Mouse (Mus musculus) MEL (cell line): Measurements from ENCODE around the gene Ddit4. TPM values are rescaled to one million over a fixed set of nuclear protein-coding genes. Genes with fewer than 3 reads are reported as not detected.

Experiments used
- DNase-seq: peaks from one replicate; pipeline ENCODE4 v3.0.0; 2011; ENCODE audit warnings: low read depth, low spot score
- H3K27ac ChIP-seq: 2 replicates; pipeline ENCODE4 v1.5.1; 2012; ENCODE audit warnings: low read depth, mild to moderate bottlenecking, control low read depth, low read length, moderate library complexity; ENCODE audit not compliant: control insufficient read depth
- H3K27me3 ChIP-seq, 2 experiments: fragments of 150-350 bp in 1 of 2; sonication (generic) in 1 of 2; 2 replicates each; pipeline ENCODE4 v1.6.1; 2012; ENCODE audit warnings: low read length in 2 of 2, mild to moderate bottlenecking in 2 of 2, improper control_type of control experiment in 1 of 2, moderate library complexity in 1 of 2; ENCODE audit not compliant: insufficient read depth in 2 of 2, control insufficient read depth in 1 of 2
- H3K36me3 ChIP-seq, 2 experiments: 2 replicates each; pipeline ENCODE4 v1.6.1; 2012 to 2014; ENCODE audit warnings: low read length in 2 of 2, improper control_type of control experiment in 1 of 2, inconsistent platforms in 1 of 2, mild to moderate bottlenecking in 1 of 2; ENCODE audit not compliant: insufficient read depth in 2 of 2, control insufficient read depth in 1 of 2
- H3K4me1 ChIP-seq, 2 experiments: fragments of 150-350 bp in 1 of 2; sonication (generic) in 1 of 2; 2 replicates each; pipeline ENCODE4 v1.6.1; 2012; ENCODE audit warnings: low read length in 2 of 2, improper control_type of control experiment in 1 of 2, mild to moderate bottlenecking in 1 of 2; ENCODE audit not compliant: insufficient read depth in 2 of 2, control insufficient read depth in 1 of 2
- H3K4me3 ChIP-seq, 2 experiments: fragments of 150-350 bp in 1 of 2; sonication (generic) in 1 of 2; 2 replicates each; pipeline ENCODE4 v1.5.1; 2012; ENCODE audit warnings: low read depth in 2 of 2, low read length in 2 of 2, mild to moderate bottlenecking in 2 of 2, moderate library complexity in 2 of 2, control low read depth in 1 of 2, improper control_type of control experiment in 1 of 2; ENCODE audit not compliant: control insufficient read depth in 1 of 2, insufficient read depth in 1 of 2
- H3K79me2 ChIP-seq: 2 replicates; pipeline ENCODE4 v1.6.1; 2012; ENCODE audit warnings: mild to moderate bottlenecking, low read length, moderate library complexity; ENCODE audit not compliant: control insufficient read depth, poor library complexity, insufficient read depth
- H3K9ac ChIP-seq: 2 replicates; pipeline ENCODE4 v1.6.1; 2012; ENCODE audit warnings: low read depth, mild to moderate bottlenecking, control low read depth, low read length, moderate library complexity; ENCODE audit not compliant: control insufficient read depth, poor library complexity, severe bottlenecking
- H3K9me3 ChIP-seq: fragments of 150-350 bp; sonication (generic); replicated peaks from 2 replicates; pipeline ENCODE4 v1.6.1; 2012; ENCODE audit warnings: mild to moderate bottlenecking, low read length, improper control_type of control experiment, moderate library complexity; ENCODE audit not compliant: insufficient read depth
- BHLHE40 ChIP-seq: IDR thresholded peaks from 2 replicates; pipeline ENCODE4 v1.6.1; 2012; ENCODE audit warnings: low read depth, mild to moderate bottlenecking, inconsistent platforms, low read length, improper control_type of control experiment, borderline replicate concordance
- CHD1 ChIP-seq: IDR thresholded peaks from 2 replicates; pipeline ENCODE4 v1.6.1; 2012; ENCODE audit warnings: low read depth, mild to moderate bottlenecking, inconsistent platforms, low read length, improper control_type of control experiment
- CHD2 ChIP-seq: IDR thresholded peaks from 2 replicates; pipeline ENCODE4 v1.6.1; 2011; ENCODE audit warnings: low read length, improper control_type of control experiment
- CTCF ChIP-seq, 3 experiments: IDR thresholded peaks in 2 of 3; conservative IDR thresholded peaks in 1 of 3; 2 replicates each; pipeline ENCODE4 v1.5.1; 2011 to 2012; ENCODE audit warnings: low read length in 3 of 3, low read depth in 2 of 3, mild to moderate bottlenecking in 2 of 3, improper control_type of control experiment in 1 of 3, inconsistent platforms in 1 of 3, mixed read lengths in 1 of 3, moderate library complexity in 1 of 3; ENCODE audit not compliant: control insufficient read depth in 1 of 3, insufficient read depth in 1 of 3, poor library complexity in 1 of 3, severe bottlenecking in 1 of 3
- E2F4 ChIP-seq: IDR thresholded peaks from 2 replicates; pipeline ENCODE4 v1.6.1; 2011; ENCODE audit warnings: low read depth, low read length, improper control_type of control experiment, borderline replicate concordance
- ELF1 ChIP-seq: IDR thresholded peaks from 2 replicates; pipeline ENCODE4 v1.6.1; 2014; ENCODE audit warnings: low read depth, mild to moderate bottlenecking, inconsistent platforms, low read length, improper control_type of control experiment, moderate library complexity
- EP300 ChIP-seq, 2 experiments: IDR thresholded peaks; 2 replicates each; pipeline ENCODE4 v1.6.1; 2011; ENCODE audit warnings: improper control_type of control experiment in 2 of 2, low read length in 2 of 2, low read depth in 1 of 2, mild to moderate bottlenecking in 1 of 2
- ETS1 ChIP-seq: IDR thresholded peaks from 2 replicates; pipeline ENCODE4 v1.6.1; 2012; ENCODE audit warnings: low read depth, mild to moderate bottlenecking, inconsistent platforms, low read length, improper control_type of control experiment, moderate library complexity
- GABPA ChIP-seq: IDR thresholded peaks from 2 replicates; pipeline ENCODE4 v1.6.1; 2012; ENCODE audit warnings: low read depth, mild to moderate bottlenecking, inconsistent platforms, low read length, improper control_type of control experiment, moderate library complexity
- GATA1 ChIP-seq: IDR thresholded peaks from 2 replicates; pipeline ENCODE4 v1.6.1; 2011; ENCODE audit warnings: low read depth, low read length, improper control_type of control experiment
- HCFC1 ChIP-seq: IDR thresholded peaks from 2 replicates; pipeline ENCODE4 v1.6.1; 2012; ENCODE audit warnings: low read depth, mild to moderate bottlenecking, inconsistent platforms, low read length, improper control_type of control experiment, moderate library complexity
- JUND ChIP-seq: IDR thresholded peaks from 2 replicates; pipeline ENCODE4 v1.6.1; 2011; ENCODE audit warnings: low read depth, mild to moderate bottlenecking, improper control_type of control experiment, low read length
- KAT2A ChIP-seq: conservative IDR thresholded peaks from 2 replicates; pipeline ENCODE4 v1.6.1; 2012; ENCODE audit warnings: low read depth, low read length, improper control_type of control experiment, inconsistent platforms
- MAFK ChIP-seq: IDR thresholded peaks from 2 replicates; pipeline ENCODE4 v1.6.1; 2011; ENCODE audit warnings: low read depth, mild to moderate bottlenecking, low read length, improper control_type of control experiment, borderline replicate concordance
- MAX ChIP-seq: IDR thresholded peaks from 2 replicates; pipeline ENCODE4 v1.6.1; 2011; ENCODE audit warnings: low read length, improper control_type of control experiment
- MAZ ChIP-seq: IDR thresholded peaks from 2 replicates; pipeline ENCODE4 v1.6.1; 2012; ENCODE audit warnings: low read depth, mild to moderate bottlenecking, inconsistent platforms, low read length, improper control_type of control experiment
- MEF2A ChIP-seq: IDR thresholded peaks from 2 replicates; pipeline ENCODE4 v1.6.1; 2014; ENCODE audit warnings: low read depth, mild to moderate bottlenecking, inconsistent platforms, low read length, improper control_type of control experiment; ENCODE audit not compliant: poor library complexity, insufficient replicate concordance, severe bottlenecking; ENCODE audit errors: extremely low read depth
- MXI1 ChIP-seq: IDR thresholded peaks from 2 replicates; pipeline ENCODE4 v1.6.1; 2011; ENCODE audit warnings: mild to moderate bottlenecking, low read depth, low read length, improper control_type of control experiment
- MYC ChIP-seq: IDR thresholded peaks from 2 replicates; pipeline ENCODE4 v1.6.1; 2011; ENCODE audit warnings: low read depth, mild to moderate bottlenecking, low read length, improper control_type of control experiment, moderate library complexity
- NELFE ChIP-seq: IDR thresholded peaks from 2 replicates; pipeline ENCODE4 v1.6.1; 2011; ENCODE audit warnings: low read depth, low read length, improper control_type of control experiment
- NRF1 ChIP-seq: IDR thresholded peaks from 2 replicates; pipeline ENCODE4 v1.6.1; 2014; ENCODE audit warnings: low read depth, mild to moderate bottlenecking, inconsistent platforms, low read length, improper control_type of control experiment, moderate library complexity; ENCODE audit not compliant: poor library complexity, insufficient read depth, severe bottlenecking
- POLR2A ChIP-seq, 2 experiments: IDR thresholded peaks; 2 replicates each; pipeline ENCODE4 v1.6.1; 2011 to 2012; ENCODE audit warnings: low read length in 2 of 2, mild to moderate bottlenecking in 2 of 2, control low read depth in 1 of 2, improper control_type of control experiment in 1 of 2, low read depth in 1 of 2, moderate library complexity in 1 of 2; ENCODE audit not compliant: control insufficient read depth in 1 of 2, insufficient read depth in 1 of 2, poor library complexity in 1 of 2
- POLR2AphosphoS2 ChIP-seq: IDR thresholded peaks from 2 replicates; pipeline ENCODE4 v1.6.1; 2011; ENCODE audit warnings: low read length, improper control_type of control experiment
- POLR2AphosphoS5 ChIP-seq: IDR thresholded peaks from 2 replicates; pipeline ENCODE4 v1.6.1; 2012; ENCODE audit warnings: low read depth, borderline replicate concordance, mild to moderate bottlenecking, inconsistent platforms, low read length, moderate library complexity, mixed read lengths
- RAD21 ChIP-seq: IDR thresholded peaks from 2 replicates; pipeline ENCODE4 v1.6.1; 2011; ENCODE audit warnings: mild to moderate bottlenecking, low read depth, low read length, improper control_type of control experiment
- RCOR1 ChIP-seq: IDR thresholded peaks from 2 replicates; pipeline ENCODE4 v1.6.1; 2012; ENCODE audit warnings: low read depth, mild to moderate bottlenecking, inconsistent platforms, low read length, improper control_type of control experiment
- SIN3A ChIP-seq: IDR thresholded peaks from 2 replicates; pipeline ENCODE4 v1.6.1; 2012; ENCODE audit warnings: low read length, improper control_type of control experiment, inconsistent platforms
- SMC3 ChIP-seq: IDR thresholded peaks from 2 replicates; pipeline ENCODE4 v1.6.1; 2011; ENCODE audit warnings: low read depth, low read length, improper control_type of control experiment
- TAL1 ChIP-seq: IDR thresholded peaks from 2 replicates; pipeline ENCODE4 v1.6.1; 2012; ENCODE audit warnings: mild to moderate bottlenecking, inconsistent platforms, low read length, moderate library complexity, mixed read lengths
- TBP ChIP-seq: IDR thresholded peaks from 2 replicates; pipeline ENCODE4 v1.8.0; 2011; ENCODE audit warnings: low read depth, low read length, improper control_type of control experiment
- TCF12 ChIP-seq: IDR thresholded peaks from 2 replicates; pipeline ENCODE4 v1.6.1; 2014; ENCODE audit warnings: low read depth, mild to moderate bottlenecking, inconsistent platforms, low read length, improper control_type of control experiment, moderate library complexity
- UBTF ChIP-seq: IDR thresholded peaks from 2 replicates; pipeline ENCODE4 v1.6.1; 2012; ENCODE audit warnings: low read depth, mild to moderate bottlenecking, inconsistent platforms, low read length, improper control_type of control experiment, moderate library complexity, borderline replicate concordance; ENCODE audit not compliant: insufficient read depth
- USF1 ChIP-seq: IDR thresholded peaks from 2 replicates; pipeline ENCODE4 v1.6.1; 2014; ENCODE audit warnings: low read depth, mild to moderate bottlenecking, inconsistent platforms, low read length, improper control_type of control experiment, moderate library complexity
- USF2 ChIP-seq, 2 experiments: IDR thresholded peaks; 2 replicates each; pipeline ENCODE4 v1.6.1; 2011 to 2012; ENCODE audit warnings: improper control_type of control experiment in 2 of 2, low read length in 2 of 2, borderline replicate concordance in 1 of 2, inconsistent platforms in 1 of 2, low read depth in 1 of 2, mild to moderate bottlenecking in 1 of 2; ENCODE audit not compliant: insufficient read depth in 1 of 2
- ZC3H11A ChIP-seq: IDR thresholded peaks from 2 replicates; pipeline ENCODE4 v1.6.1; 2012; ENCODE audit warnings: low read depth, mild to moderate bottlenecking, inconsistent platforms, low read length, improper control_type of control experiment
- ZKSCAN1 ChIP-seq: IDR thresholded peaks from 2 replicates; pipeline ENCODE4 v1.6.1; 2012; ENCODE audit warnings: low read depth, mild to moderate bottlenecking, inconsistent platforms, low read length, improper control_type of control experiment, moderate library complexity
- ZMIZ1 ChIP-seq: IDR thresholded peaks from 2 replicates; pipeline ENCODE4 v1.6.1; 2012; ENCODE audit warnings: low read depth, mild to moderate bottlenecking, inconsistent platforms, low read length, improper control_type of control experiment, moderate library complexity
- ZNF384 ChIP-seq: IDR thresholded peaks from 2 replicates; pipeline ENCODE4 v1.6.1; 2012; ENCODE audit warnings: low read depth, mild to moderate bottlenecking, inconsistent platforms, low read length, improper control_type of control experiment
- polyA plus RNA-seq, 2 experiments: library from polyadenylated mRNA; stranded (reverse) in 1 of 2; unstranded in 1 of 2; fragments of >175 nt in 1 of 2; fragments of >200 nt in 1 of 2; gene quantifications; 2 replicates each; pipeline versions ENCODE4 v1.2.1 to v1.2.4; 2012; ENCODE audit warnings: low replicate concordance in 2 of 2, low read depth in 1 of 2; ENCODE audit not compliant: insufficient read length in 2 of 2, insufficient read depth in 1 of 2, missing spikeins in 1 of 2
- total RNA-seq: library from RNA; depleted of rRNA; stranded (reverse); fragments of 300-350 nt; gene quantifications from 2 replicates; pipeline ENCODE4 v1.2.3, GENCODE M21; 2012

Ddit4 gene
- total and polyA plus RNA-seq, 3 experiments: 2.6 to 11.6 TPM; not detected in 1

DNA sequence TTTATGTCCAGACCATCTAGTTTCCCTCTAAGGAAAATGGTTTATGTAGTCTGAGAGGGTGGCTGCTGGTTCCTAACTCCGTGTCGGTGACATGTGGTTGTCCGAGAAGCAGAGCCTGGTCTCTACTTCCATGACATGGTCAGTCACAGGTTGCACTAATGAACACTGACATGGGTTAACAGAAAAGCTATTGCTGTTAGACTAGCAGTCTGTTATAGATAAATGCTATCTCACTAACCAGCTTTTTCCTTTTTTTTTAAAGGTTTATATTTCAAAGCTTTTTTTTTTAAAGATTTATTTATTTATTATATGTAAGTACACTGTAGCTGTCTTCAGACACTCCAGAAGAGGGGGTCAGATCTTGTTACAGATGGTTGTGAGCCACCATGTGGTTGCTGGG, 47.4 kb upstream of the Ddit4 start:
- no peaks in the 10 kb centered on the region for H3K9me3 ChIP-seq
- H3K79me2 ChIP-seq: peaks cover 17% of the 10 kb centered on the region
- peaks cover 7 to 13% of the 10 kb centered on the region in 2 experiments for H3K4me1 ChIP-seq
- H3K9ac ChIP-seq: no peak overlapping the region
- H3K4me3 ChIP-seq: no peak overlapping the region
- H3K27me3 ChIP-seq: no peaks in the 10 kb centered on the region
- peak overlapping the region; percentile 45; the same call in 1 of the 2 replicates for H3K27ac ChIP-seq
- peak; percentile 31 for DNase-seq
- peaks cover 5 to 27% of the 10 kb centered on the region in 2 experiments; a peak in 3 of 4 replicates for H3K36me3 ChIP-seq
- TF ChIP-seq SMC3 (no peak), POLR2AphosphoS5 (no peak), E2F4 (no peak), GATA1 (peak; percentile 61), MEF2A (no peak), TCF12 (peak; percentile 89), BHLHE40 (no peak), UBTF (no peak), GABPA (no peak), ELF1 (no peak), HCFC1 (no peak), JUND (no peak), RAD21 (no peak), MYC (no peak), CHD1 (no peak), KAT2A (no peak), ZNF384 (peak; percentile 84), TBP (no peak), MAZ (no peak), ZMIZ1 (no peak), CTCF (IDR thresholded peaks at IDR 0.05 in 2 of 3, conservative IDR thresholded peaks at IDR 0.05 in 1 of 3; ENCODE audit: control insufficient read depth in 1 of 3, insufficient read depth in 1 of 3, low read depth in 2 of 3, low read length in 3 of 3, poor library complexity in 1 of 3, severe bottlenecking in 1 of 3) (no peak), ZC3H11A (no peak), USF2 (IDR thresholded peaks at IDR 0.05; ENCODE audit: borderline replicate concordance in 1 of 2, insufficient read depth in 1 of 2, low read depth in 1 of 2, low read length in 2 of 2) (no peak), POLR2A (IDR thresholded peaks at IDR 0.05; ENCODE audit: control insufficient read depth in 1 of 2, insufficient read depth in 1 of 2, low read depth in 1 of 2, low read length in 2 of 2, poor library complexity in 1 of 2) (no peak), MAX (0 out of 2 replicates have a peak, but pooled peaks have one; percentile 36), NRF1 (no peak), ZKSCAN1 (no peak), TAL1 (peak; percentile 53), EP300 (IDR thresholded peaks at IDR 0.05; ENCODE audit: low read depth in 1 of 2, low read length in 2 of 2) (peak; percentile 63 to 81), CHD2 (no peak), ETS1 (0 out of 2 replicates have a peak, but pooled peaks have one; percentile 28), POLR2AphosphoS2 (no peak), MXI1 (peak; percentile 27; the same call in 1 of the 2 replicates), MAFK (no peak), NELFE (no peak), RCOR1 (peak; percentile 71), USF1 (no peak), SIN3A (peak; percentile 41; the same call in 1 of the 2 replicates)
